Mouse (Mus musculus): ENCODE results near the gene Mmel1. TPM values are rescaled to one million over a fixed set of nuclear protein-coding genes. Genes with fewer than 3 reads are reported as not detected.

Mmel1 gene
- polyA plus RNA-seq, 1 experiment = 0.22 TPM

DNA sequence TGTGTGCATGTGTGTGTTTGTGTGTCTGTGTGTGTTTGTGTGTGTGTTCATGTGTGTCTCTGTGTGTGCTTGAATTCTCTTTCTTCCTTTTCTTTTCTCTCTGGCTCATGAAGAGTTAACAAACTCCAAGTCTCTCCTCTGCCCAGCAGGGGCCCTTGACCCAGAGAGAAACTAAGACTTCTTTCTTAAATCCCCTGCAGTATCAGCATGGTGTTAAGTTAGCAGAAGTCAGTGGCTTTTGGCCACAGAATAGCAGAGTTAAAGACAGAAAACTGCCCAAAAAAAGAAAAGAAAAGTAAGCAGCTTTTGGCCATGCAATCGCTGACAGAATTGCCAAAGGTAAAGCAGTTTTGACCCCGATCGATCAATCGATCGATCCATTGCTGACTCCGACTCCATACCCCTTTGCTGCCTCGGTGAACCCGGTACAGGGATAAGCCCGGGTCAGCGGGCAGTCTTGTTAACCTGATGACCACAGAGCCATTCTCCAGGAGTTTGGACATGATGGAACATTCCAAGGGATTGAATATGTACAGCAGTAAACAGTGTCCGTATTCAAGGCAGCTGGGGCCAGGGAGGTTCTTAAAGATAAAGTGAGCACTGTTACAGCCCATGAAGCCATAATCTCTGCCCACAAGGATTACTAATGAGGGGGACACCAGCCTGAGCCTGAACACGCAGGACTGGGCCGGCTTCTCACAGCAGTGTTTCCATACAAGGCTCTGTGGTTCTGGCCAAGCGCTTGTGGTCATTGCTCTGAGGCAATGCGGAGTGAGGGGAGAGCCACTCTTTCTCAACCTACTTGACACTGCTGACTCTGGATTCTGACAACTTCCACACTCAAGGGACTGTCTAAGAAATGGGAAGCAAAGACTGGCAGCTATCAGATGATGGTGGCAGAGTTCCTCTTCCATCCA, 41.5 kb downstream of the Mmel1 start:
- Histone ChIP-seq H3K27me3 (ENCODE audit: control insufficient read depth, insufficient read depth, low read length) (no peaks in the 10 kb centered on the region), H3K4me3 (ENCODE audit: extremely low read depth, insufficient read depth, insufficient read length) (no peak overlapping the region), H3K36me3 (ENCODE audit: control insufficient read depth, insufficient read depth, low read length) (no peaks in the 10 kb centered on the region; the same call in 1 of the 2 replicates), H3K4me1 (ENCODE audit: control insufficient read depth, insufficient read depth, insufficient read length) (peaks cover 2% of the 10 kb centered on the region; the same call in 1 of the 2 replicates), H3K27ac (ENCODE audit: insufficient read depth, low read length) (peak overlapping the region; percentile 66)
- WGBS = 65% methylated on average over 15 of the region's 15 CpGs
- DNase-seq (ENCODE audit: low read depth in 1 of 2, low spot score in 2 of 2) = no peak
- no peak for TF ChIP-seq POLR2A (IDR thresholded peaks at IDR 0.05; ENCODE audit: low read depth, low read length)
- no peak for TF ChIP-seq CTCF (IDR thresholded peaks at IDR 0.05; ENCODE audit: extremely low read depth, insufficient read depth, insufficient read length, insufficient replicate concordance)

- TF ChIP-seq CTCF (IDR thresholded peaks at IDR 0.05; ENCODE audit: extremely low read depth, insufficient read depth, insufficient read length, insufficient replicate concordance) (no peak), POLR2A (IDR thresholded peaks at IDR 0.05; ENCODE audit: low read depth, low read length) (no peak)
- Histone ChIP-seq H3K27ac (ENCODE audit: insufficient read depth, low read length) (peak overlapping the region; percentile 66; the same call in 1 of the 2 replicates), H3K4me1 (ENCODE audit: control insufficient read depth, insufficient read depth, insufficient read length) (peaks cover 2% of the 10 kb centered on the region; the same call in 1 of the 2 replicates), H3K27me3 (ENCODE audit: control insufficient read depth, insufficient read depth, low read length) (no peaks in the 10 kb centered on the region), H3K4me3 (ENCODE audit: extremely low read depth, insufficient read depth, insufficient read length) (no peak overlapping the region), H3K36me3 (ENCODE audit: control insufficient read depth, insufficient read depth, low read length) (peaks cover 2% of the 10 kb centered on the region)
- WGBS = 67% methylated on average over 2 of the region's 2 CpGs
- no peak for DNase-seq (ENCODE audit: low read depth in 1 of 2, low spot score in 2 of 2)
Measured at GRCm38 (mm10) chr4:154911644-154912043, 42.3 kb downstream of the Mmel1 start.

GRCm38 (mm10) chr4:154913845-154914244, 44.5 kb downstream of the Mmel1 start:
- H3K36me3 ChIP-seq (ENCODE audit: control insufficient read depth, insufficient read depth, low read length) = peaks cover 14% of the 10 kb centered on the region
- WGBS = 79% methylated on average over 3 of the region's 3 CpGs
- no peak overlapping the region for H3K4me3 ChIP-seq (ENCODE audit: extremely low read depth, insufficient read depth, insufficient read length)
- H3K4me1 ChIP-seq (ENCODE audit: control insufficient read depth, insufficient read depth, insufficient read length) = peaks cover 2% of the 10 kb centered on the region; the same call in 1 of the 2 replicates
- no peak overlapping the region for H3K27ac ChIP-seq (ENCODE audit: insufficient read depth, low read length)
- no peak for DNase-seq (ENCODE audit: low read depth in 1 of 2, low spot score in 2 of 2)
- no peaks in the 10 kb centered on the region for H3K27me3 ChIP-seq (ENCODE audit: control insufficient read depth, insufficient read depth, low read length)
- TF ChIP-seq CTCF (IDR thresholded peaks at IDR 0.05; ENCODE audit: extremely low read depth, insufficient read depth, insufficient read length, insufficient replicate concordance) (no peak), POLR2A (IDR thresholded peaks at IDR 0.05; ENCODE audit: low read depth, low read length) (no peak)

DNA sequence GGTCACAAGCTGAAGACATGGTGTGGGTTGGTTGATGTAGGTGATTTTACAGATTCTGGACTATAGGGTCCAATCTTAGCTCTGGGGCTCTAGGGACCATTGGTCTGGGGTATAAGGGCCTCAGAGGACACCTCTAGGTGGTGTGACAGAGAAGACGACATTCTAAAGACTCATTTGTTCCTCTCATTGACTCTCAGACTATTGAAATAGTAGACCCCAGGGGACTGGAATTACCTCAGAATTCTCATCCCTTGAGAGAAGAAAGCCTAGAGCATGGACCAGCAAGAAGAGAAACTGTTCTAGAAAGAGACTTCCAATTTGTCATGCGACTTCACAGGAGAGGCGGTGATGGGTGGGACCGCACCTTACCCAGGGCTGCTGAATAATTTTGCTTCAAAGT, 44.9 kb downstream of the Mmel1 start:
- Histone ChIP-seq H3K4me1 (ENCODE audit: control insufficient read depth, insufficient read depth, insufficient read length) (peaks cover 2% of the 10 kb centered on the region; the same call in 1 of the 2 replicates), H3K27me3 (ENCODE audit: control insufficient read depth, insufficient read depth, low read length) (no peaks in the 10 kb centered on the region), H3K27ac (ENCODE audit: insufficient read depth, low read length) (no peak overlapping the region), H3K36me3 (ENCODE audit: control insufficient read depth, insufficient read depth, low read length) (peaks cover 14% of the 10 kb centered on the region), H3K4me3 (ENCODE audit: extremely low read depth, insufficient read depth, insufficient read length) (no peak overlapping the region)
- DNase-seq (ENCODE audit: low read depth in 1 of 2, low spot score in 2 of 2) = no peak
- 93% methylated on average over 4 of the region's 4 CpGs for WGBS
- no peak for TF ChIP-seq CTCF (IDR thresholded peaks at IDR 0.05; ENCODE audit: extremely low read depth, insufficient read depth, insufficient read length, insufficient replicate concordance)
- no peak for TF ChIP-seq POLR2A (IDR thresholded peaks at IDR 0.05; ENCODE audit: low read depth, low read length)

- WGBS = 87% methylated on average over 3 of the region's 3 CpGs
- Histone ChIP-seq H3K27me3 (ENCODE audit: control insufficient read depth, insufficient read depth, low read length) (no peaks in the 10 kb centered on the region), H3K27ac (ENCODE audit: insufficient read depth, low read length) (no peak overlapping the region), H3K36me3 (ENCODE audit: control insufficient read depth, insufficient read depth, low read length) (peaks cover 14% of the 10 kb centered on the region), H3K4me1 (ENCODE audit: control insufficient read depth, insufficient read depth, insufficient read length) (peaks cover 2% of the 10 kb centered on the region; the same call in 1 of the 2 replicates), H3K4me3 (ENCODE audit: extremely low read depth, insufficient read depth, insufficient read length) (no peak overlapping the region)
- DNase-seq (ENCODE audit: low read depth in 1 of 2, low spot score in 2 of 2) = no peak
- TF ChIP-seq POLR2A (IDR thresholded peaks at IDR 0.05; ENCODE audit: low read depth, low read length) = no peak
- TF ChIP-seq CTCF (IDR thresholded peaks at IDR 0.05; ENCODE audit: extremely low read depth, insufficient read depth, insufficient read length, insufficient replicate concordance) = no peak
Measured at GRCm38 (mm10) chr4:154914707-154915106, 45.3 kb downstream of the Mmel1 start.

GRCm38 (mm10) chr4:154915286-154915685, 45.9 kb downstream of the Mmel1 start:
- DNase-seq (ENCODE audit: low read depth in 1 of 2, low spot score in 2 of 2) = no peak
- H3K4me3 ChIP-seq (ENCODE audit: extremely low read depth, insufficient read depth, insufficient read length) = no peak overlapping the region
- no peaks in the 10 kb centered on the region for H3K27me3 ChIP-seq (ENCODE audit: control insufficient read depth, insufficient read depth, low read length)
- WGBS = 19% methylated on average over 10 of the region's 10 CpGs
- 0 out of 2 replicates have a peak overlapping the region, but pooled peaks have one; percentile 30 for H3K27ac ChIP-seq (ENCODE audit: insufficient read depth, low read length)
- H3K4me1 ChIP-seq (ENCODE audit: control insufficient read depth, insufficient read depth, insufficient read length) = peaks cover 2% of the 10 kb centered on the region; the same call in 1 of the 2 replicates
- peaks cover 14% of the 10 kb centered on the region for H3K36me3 ChIP-seq (ENCODE audit: control insufficient read depth, insufficient read depth, low read length)
- TF ChIP-seq POLR2A (IDR thresholded peaks at IDR 0.05; ENCODE audit: low read depth, low read length) = no peak
- TF ChIP-seq CTCF (IDR thresholded peaks at IDR 0.05; ENCODE audit: extremely low read depth, insufficient read depth, insufficient read length, insufficient replicate concordance) = no peak

Measured in spleen, adult 2 months (tissue).